Mouse (Mus musculus): ENCODE results near the gene Nr1h2.

GRCm38 (mm10) chr7:44531207-44531606, 22.5 kb downstream of the Nr1h2 start:
- no peak for TF ChIP-seq TAL1 (IDR thresholded peaks at IDR 0.05; ENCODE audit: low read length)
- TF ChIP-seq GATA1 (IDR thresholded peaks at IDR 0.05; ENCODE audit: low read length): no peak

Data from erythroblast, embryonic 14.5 days (primary cell).